21 mouse cellular contexts compared by ENCODE assay signal in the genomic region with DNA sequence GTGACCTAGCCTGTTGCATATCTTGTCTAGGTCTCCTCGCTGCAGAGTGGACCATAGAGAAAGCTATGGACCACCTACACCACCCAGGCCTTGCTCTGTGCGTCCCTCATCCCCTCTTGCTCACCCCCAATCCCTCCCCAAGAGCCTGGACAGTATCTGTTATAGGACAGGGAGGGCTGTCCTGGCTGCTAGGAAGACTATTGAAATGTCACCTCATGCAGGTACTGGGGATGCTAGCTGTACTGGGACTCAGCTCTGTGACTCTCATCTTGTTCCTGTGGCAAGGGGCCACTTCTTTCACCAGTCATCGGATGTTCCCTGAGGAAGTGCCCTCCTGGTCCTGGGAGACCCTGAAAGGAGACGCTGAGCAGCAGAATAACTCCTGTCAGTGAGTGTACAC. TPM values are rescaled to one million over a fixed set of nuclear protein-coding genes. Genes with fewer than 3 reads are reported as not detected.
DNase-seq lines count a peak whose midpoint lies in the region.
"Had no signal": no experiment of that assay in that cellular context is flagged by ENCODE, and none has a peak within 500 bp of the region (broad histone marks: within the 10 kb centered on the region; RNA-seq: fewer than 3 reads in every experiment).

No protein-coding gene starts in this region.

- no peak overlapping the region for H3K27ac ChIP-seq in heart, embryonic 10.5 days
- H3K27ac ChIP-seq: embryonic facial prominence, embryonic 13.5 days; gastrocnemius, adult 2 months; heart, embryonic 15.5 days; hindbrain, embryonic 12.5 days had no signal

- no peaks in the 10 kb centered on the region for H3K36me3 ChIP-seq in heart, embryonic 10.5 days
- H3K36me3 ChIP-seq: embryonic facial prominence, embryonic 13.5 days; G1E; heart, embryonic 15.5 days; hindbrain, embryonic 12.5 days had no signal

- no peaks in the 10 kb centered on the region for H3K9me3 ChIP-seq in heart, embryonic 10.5 days
- H3K9me3 ChIP-seq: embryonic facial prominence, embryonic 13.5 days; G1E; heart, embryonic 15.5 days; hindbrain, embryonic 12.5 days had no signal

- peaks cover 10% of the 10 kb centered on the region for H3K4me1 ChIP-seq in heart, embryonic 10.5 days
- H3K4me1 ChIP-seq: embryonic facial prominence, embryonic 13.5 days; heart, embryonic 15.5 days; hindbrain, embryonic 12.5 days had no signal

- WGBS in heart, embryonic 10.5 days: 69% methylated on average over 4 of the region's 4 CpGs

- H3K4me3 ChIP-seq in heart, embryonic 10.5 days: no peak overlapping the region
- H3K4me3 ChIP-seq: embryonic facial prominence, embryonic 13.5 days; gastrocnemius, adult 2 months; heart, embryonic 15.5 days; hindbrain, embryonic 12.5 days had no signal

- H3K27me3 ChIP-seq in heart, embryonic 10.5 days (ENCODE audit: insufficient read depth, poor library complexity, severe bottlenecking): peaks cover 3% of the 10 kb centered on the region; the same call in 1 of the 2 replicates
- H3K27me3 ChIP-seq: embryonic facial prominence, embryonic 13.5 days; heart, embryonic 15.5 days; hindbrain, embryonic 12.5 days had no signal

- peak; percentile 36 for DNase-seq in heart, embryonic 10.5 days (ENCODE audit: low spot score)
- DNase-seq in heart, adult 18-20 months: no peak
- peak; percentile 9 to 50 for DNase-seq in spleen, postnatal 4 days (ENCODE audit: low spot score in 2 of 2)
- no peak for DNase-seq in spleen, adult 12 weeks (ENCODE audit: low spot score)
- DNase-seq in urinary bladder, postnatal 10 days (ENCODE audit: low spot score): peak; percentile 6
- no peak for DNase-seq in urinary bladder, postnatal 14 days (ENCODE audit: low spot score)
- no peak for DNase-seq in embryo, embryonic 9.5 days (ENCODE audit: extremely low spot score)
- DNase-seq: adrenal gland, adult 8-10 months; adrenal gland, postnatal 36 days; cerebellum, adult 11 months; cerebellum, adult 8-10 months; cerebellum, postnatal 14 days; gastrocnemius, adult 2 months; gastrocnemius, postnatal 36 days; heart, postnatal 36 days had no signal

RNA-seq across cellular contexts. Expression of gene Pld4, which starts 2.7 kb away (rescaled TPM):
- 0.57 and 2.9 TPM in 2 replicates for polyA plus RNA-seq in heart, embryonic 10.5 days (2016; fragmentation: Nextera tagmentation; extraction: Ambion mirVana)
- total RNA-seq in heart, adult 18-20 months (2021): 1 to 10 TPM; 6.0 to 7.8 TPM

RNA-seq across cellular contexts. Expression of gene Ahnak2, which starts 39.3 kb away (rescaled TPM):
- 0.53 and 0.71 TPM in 2 replicates for polyA plus RNA-seq in heart, embryonic 10.5 days (2016; fragmentation: Nextera tagmentation; extraction: Ambion mirVana)
- 10 to 100 TPM; 15.3 to 16.6 TPM for total RNA-seq in heart, adult 18-20 months (2021)
- total RNA-seq: common myeloid progenitor, adult 5-6 weeks had no signal
- polyA plus RNA-seq: inflammation-experienced regulatory T-cells, adult 6 months had no signal

RNA-seq across cellular contexts. Expression of gene Cep170b, which starts 42.9 kb away (rescaled TPM):
- 3.9 and 6.6 TPM in 2 replicates for polyA plus RNA-seq in heart, embryonic 10.5 days (2016; fragmentation: Nextera tagmentation; extraction: Ambion mirVana)
- 10 to 100 TPM; 10.1 to 11.1 TPM for total RNA-seq in heart, adult 18-20 months (2021)
- polyA plus RNA-seq: G1E had no signal

RNA-seq across cellular contexts. Expression of gene Clba1, which starts 45.6 kb away (rescaled TPM):
- polyA plus RNA-seq in heart, embryonic 10.5 days (2016; fragmentation: Nextera tagmentation; extraction: Ambion mirVana): 13.0 and 14.9 TPM in 2 replicates
- 1 to 10 TPM; 2.0 to 2.2 TPM for total RNA-seq in heart, adult 18-20 months (2021)

Comparison
In these comparisons a context has a peak if more than half of its experiments do, and no peak if none do; other contexts are left out.
1. DNase-seq: peak in heart, embryonic 10.5 days (single experiment), spleen, postnatal 4 days (2 of 2) and urinary bladder, postnatal 10 days (single experiment); none in heart, adult 18-20 months (0 of 2), spleen, adult 12 weeks (single experiment), urinary bladder, postnatal 14 days (single experiment) and embryo, embryonic 9.5 days (single experiment).